Mouse (Mus musculus): ENCODE results near the gene F930015N05Rik. TPM values are rescaled to one million over a fixed set of nuclear protein-coding genes. Genes with fewer than 3 reads are reported as not detected.

The F930015N05Rik gene
- polyA plus RNA-seq, 1 experiment, result 0.50 TPM

GRCm38 (mm10) chr11:64438909-64439308 lies 2.5 kb upstream of the F930015N05Rik start:
- no peaks in the 10 kb centered on the region for H3K4me1 ChIP-seq (ENCODE audit: control insufficient read depth, insufficient read depth, low read length)
- no peak overlapping the region for H3K4me3 ChIP-seq (ENCODE audit: insufficient read depth, low read length)
- H3K27ac ChIP-seq (ENCODE audit: insufficient read depth, low read length), result no peak overlapping the region
- no peak for TF ChIP-seq POLR2A (IDR thresholded peaks at IDR 0.05; ENCODE audit: extremely low read depth, insufficient read depth, low read length)
- TF ChIP-seq CTCF (IDR thresholded peaks at IDR 0.05; ENCODE audit: extremely low read depth, insufficient read depth, low read length), result peak; percentile 14; the same call in 1 of the 2 replicates

DNA sequence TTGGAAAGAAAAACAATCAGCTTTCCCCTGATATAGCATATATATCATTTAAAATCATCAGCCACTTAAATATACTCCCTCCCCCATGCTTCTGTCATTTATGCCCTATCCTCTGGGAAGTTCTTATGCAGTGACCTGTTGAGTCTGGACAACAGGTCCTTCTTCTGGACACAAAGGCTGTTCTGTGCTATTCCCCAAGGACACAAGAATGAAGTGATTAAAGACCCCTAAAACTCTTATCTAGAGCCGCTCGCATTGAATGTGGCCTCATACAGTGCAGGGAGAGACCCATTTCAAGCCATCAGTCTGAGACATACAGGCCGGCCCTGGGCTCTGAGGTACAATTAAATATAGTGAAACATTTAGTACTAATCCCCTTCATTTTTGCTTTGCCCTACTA lies 1.3 kb upstream of the F930015N05Rik start:
- H3K27ac ChIP-seq (ENCODE audit: insufficient read depth, low read length), result no peak overlapping the region
- H3K4me3 ChIP-seq (ENCODE audit: insufficient read depth, low read length), result no peak overlapping the region
- H3K4me1 ChIP-seq (ENCODE audit: control insufficient read depth, insufficient read depth, low read length), result no peaks in the 10 kb centered on the region
- TF ChIP-seq CTCF (IDR thresholded peaks at IDR 0.05; ENCODE audit: extremely low read depth, insufficient read depth, low read length) (no peak), POLR2A (IDR thresholded peaks at IDR 0.05; ENCODE audit: extremely low read depth, insufficient read depth, low read length) (no peak)

- no peaks in the 10 kb centered on the region for H3K4me1 ChIP-seq (ENCODE audit: control insufficient read depth, insufficient read depth, low read length)
- no peak overlapping the region for H3K27ac ChIP-seq (ENCODE audit: insufficient read depth, low read length)
- H3K4me3 ChIP-seq (ENCODE audit: insufficient read depth, low read length), result peak overlapping the region; percentile 49; the same call in 1 of the 2 replicates
- TF ChIP-seq POLR2A (IDR thresholded peaks at IDR 0.05; ENCODE audit: extremely low read depth, insufficient read depth, low read length) (no peak), CTCF (IDR thresholded peaks at IDR 0.05; ENCODE audit: extremely low read depth, insufficient read depth, low read length) (no peak)
These were observed 392 bp upstream of the F930015N05Rik start for GRCm38 (mm10) chr11:64436791-64437298.

DNA sequence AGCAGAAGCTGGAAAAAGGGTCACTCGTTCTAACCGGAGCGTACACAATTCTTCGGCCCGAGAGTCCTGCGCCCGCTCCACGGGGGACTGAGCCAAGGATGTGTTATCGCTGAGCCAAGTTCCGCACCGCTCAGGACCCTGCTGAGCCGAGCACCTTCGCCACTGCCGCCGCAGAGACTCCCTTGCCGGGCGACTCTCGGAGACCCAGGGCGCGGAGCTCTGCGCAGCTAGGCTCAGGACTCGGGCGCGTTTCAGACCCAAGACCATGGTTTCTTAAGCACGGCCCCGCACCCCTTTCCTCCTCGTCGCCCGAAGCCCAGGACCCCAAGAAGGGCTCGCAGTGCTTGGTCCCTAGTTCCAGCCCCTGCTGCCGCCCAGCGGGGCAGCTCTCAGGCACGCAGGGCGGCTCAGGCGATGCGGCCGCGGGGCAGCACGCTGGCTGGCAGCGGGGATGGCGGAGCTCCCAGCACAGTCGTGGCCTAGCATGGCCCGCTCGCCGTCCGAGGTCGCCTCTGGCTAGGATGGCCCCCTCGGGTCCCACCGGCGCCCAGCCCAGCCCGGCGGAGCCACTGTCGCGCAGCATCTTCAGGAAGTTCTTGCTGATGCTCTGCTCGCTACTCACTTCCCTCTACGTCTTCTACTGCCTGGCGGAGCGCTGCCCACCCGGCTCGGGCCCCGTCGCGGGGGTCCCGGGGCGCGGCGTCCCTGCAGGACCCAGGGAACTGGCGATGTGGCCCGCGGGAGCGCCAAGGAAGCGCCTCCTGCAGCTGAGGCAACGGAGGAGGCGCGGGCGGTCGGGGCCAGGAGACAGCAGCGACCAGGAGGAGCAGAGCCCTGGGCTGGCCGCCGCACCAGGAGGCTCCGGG lies 674 bp downstream of the F930015N05Rik start:
- no peak overlapping the region for H3K27ac ChIP-seq (ENCODE audit: insufficient read depth, low read length)
- TF ChIP-seq CTCF (IDR thresholded peaks at IDR 0.05; ENCODE audit: extremely low read depth, insufficient read depth, low read length) (no peak), POLR2A (IDR thresholded peaks at IDR 0.05; ENCODE audit: extremely low read depth, insufficient read depth, low read length) (no peak)
- H3K4me3 ChIP-seq (ENCODE audit: insufficient read depth, low read length), result peak overlapping the region; percentile 49
- no peaks in the 10 kb centered on the region for H3K4me1 ChIP-seq (ENCODE audit: control insufficient read depth, insufficient read depth, low read length)

DNA sequence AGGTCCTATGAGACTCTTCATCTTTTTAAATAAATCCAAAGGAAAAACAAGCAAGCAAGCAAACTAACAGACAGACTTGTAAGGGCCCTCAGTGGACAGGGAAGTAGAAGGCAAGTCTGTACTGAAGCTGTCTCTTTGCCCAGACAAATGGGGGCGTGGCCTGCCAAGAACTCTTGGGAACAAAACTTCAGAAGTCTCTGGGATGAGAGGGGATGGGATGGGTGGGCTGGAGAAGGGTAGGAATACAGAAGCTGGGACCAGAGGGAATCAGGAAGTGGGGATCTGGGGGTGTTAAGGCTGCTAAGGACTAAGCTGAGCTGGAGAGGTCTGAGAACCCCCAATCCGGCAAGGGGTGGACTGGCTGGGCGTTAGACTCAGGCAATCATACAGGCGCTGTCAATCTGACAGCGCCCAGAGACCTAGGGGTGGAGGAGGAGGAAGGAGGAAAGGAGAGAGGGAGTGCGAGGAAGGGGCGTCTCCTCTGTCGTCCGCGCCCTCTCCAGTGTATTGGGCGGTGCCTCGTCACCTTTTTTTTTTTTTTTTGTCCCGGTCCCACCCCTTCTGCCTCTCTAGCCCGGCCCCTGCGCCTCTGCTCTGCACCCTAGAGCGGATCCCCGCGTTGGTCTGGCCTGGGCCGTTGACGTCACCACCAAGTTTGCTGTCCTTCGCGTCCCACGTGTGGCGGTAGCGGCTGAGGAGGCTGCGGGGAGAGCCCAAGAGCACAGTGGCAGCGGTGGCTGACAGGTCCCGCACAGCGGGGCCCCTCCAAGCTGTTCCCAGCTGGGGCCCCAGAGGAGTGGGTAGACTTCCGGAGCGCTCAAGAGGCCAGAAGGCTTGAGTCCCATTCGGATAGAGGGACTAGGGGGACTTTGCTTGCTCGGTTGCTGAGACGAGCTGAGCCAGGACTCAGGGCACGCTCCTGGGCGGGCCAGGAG lies 1.6 kb downstream of the F930015N05Rik start, which contains the start of gene Hs3st3a1:
Gene Hs3st3a1, plus strand, starts transcription at position 722 of the 935 bp plus-strand sequence.
- TF ChIP-seq CTCF (IDR thresholded peaks at IDR 0.05; ENCODE audit: extremely low read depth, insufficient read depth, low read length) (no peak), POLR2A (IDR thresholded peaks at IDR 0.05; ENCODE audit: extremely low read depth, insufficient read depth, low read length) (no peak)
- no peak within 1 kb of the TSS for H3K27ac ChIP-seq (ENCODE audit: insufficient read depth, low read length)
- peak within 1 kb of the TSS; percentile 49 for H3K4me3 ChIP-seq (ENCODE audit: insufficient read depth, low read length)
- H3K4me1 ChIP-seq (ENCODE audit: control insufficient read depth, insufficient read depth, low read length), result no peaks in the 10 kb centered on the region

- no peak overlapping the region for H3K4me3 ChIP-seq (ENCODE audit: insufficient read depth, low read length)
- TF ChIP-seq CTCF (IDR thresholded peaks at IDR 0.05; ENCODE audit: extremely low read depth, insufficient read depth, low read length) (no peak), POLR2A (IDR thresholded peaks at IDR 0.05; ENCODE audit: extremely low read depth, insufficient read depth, low read length) (no peak)
- H3K4me1 ChIP-seq (ENCODE audit: control insufficient read depth, insufficient read depth, low read length), result no peaks in the 10 kb centered on the region
- no peak overlapping the region for H3K27ac ChIP-seq (ENCODE audit: insufficient read depth, low read length)
These were observed 17.5 kb downstream of the F930015N05Rik start for GRCm38 (mm10) chr11:64418969-64419368.

- Histone ChIP-seq H3K4me1 (ENCODE audit: control insufficient read depth, insufficient read depth, low read length) (0 out of 2 replicates have a peak, but pooled peaks cover 2% of the 10 kb centered on the region), H3K4me3 (ENCODE audit: insufficient read depth, low read length) (no peak overlapping the region), H3K27ac (ENCODE audit: insufficient read depth, low read length) (no peak overlapping the region)
- no peak for TF ChIP-seq POLR2A (IDR thresholded peaks at IDR 0.05; ENCODE audit: extremely low read depth, insufficient read depth, low read length)
- TF ChIP-seq CTCF (IDR thresholded peaks at IDR 0.05; ENCODE audit: extremely low read depth, insufficient read depth, low read length), result no peak
These were observed 35.8 kb downstream of the F930015N05Rik start for GRCm38 (mm10) chr11:64400534-64401093.

DNA sequence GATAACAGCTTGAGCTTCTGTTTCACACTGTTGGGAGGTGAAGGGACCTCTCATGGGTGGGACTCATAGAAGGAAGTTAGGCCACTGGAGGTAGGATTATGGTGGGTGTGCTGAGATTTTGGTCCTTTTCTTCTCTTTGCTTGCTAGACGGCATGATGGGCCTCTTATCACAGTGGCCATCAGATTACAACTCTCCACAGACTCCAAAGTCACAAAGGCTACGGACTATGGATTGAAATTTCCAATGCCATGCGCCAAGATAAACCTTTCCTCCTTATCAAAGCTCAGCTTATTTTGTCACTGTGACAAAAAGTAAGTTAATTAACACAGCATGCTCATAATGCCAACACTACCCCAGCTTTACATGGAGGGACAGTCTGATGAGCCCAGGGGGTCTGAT lies 38.8 kb downstream of the F930015N05Rik start:
- TF ChIP-seq CTCF (IDR thresholded peaks at IDR 0.05; ENCODE audit: extremely low read depth, insufficient read depth, low read length) (no peak), POLR2A (IDR thresholded peaks at IDR 0.05; ENCODE audit: extremely low read depth, insufficient read depth, low read length) (no peak)
- Histone ChIP-seq H3K4me1 (ENCODE audit: control insufficient read depth, insufficient read depth, low read length) (peaks cover 3% of the 10 kb centered on the region; the same call in 1 of the 2 replicates), H3K27ac (ENCODE audit: insufficient read depth, low read length) (no peak overlapping the region), H3K4me3 (ENCODE audit: insufficient read depth, low read length) (no peak overlapping the region)

- H3K4me1 ChIP-seq (ENCODE audit: control insufficient read depth, insufficient read depth, low read length), result peaks cover 3% of the 10 kb centered on the region; the same call in 1 of the 2 replicates
- H3K4me3 ChIP-seq (ENCODE audit: insufficient read depth, low read length), result no peak overlapping the region
- no peak overlapping the region for H3K27ac ChIP-seq (ENCODE audit: insufficient read depth, low read length)
- TF ChIP-seq CTCF (IDR thresholded peaks at IDR 0.05; ENCODE audit: extremely low read depth, insufficient read depth, low read length), result no peak
- TF ChIP-seq POLR2A (IDR thresholded peaks at IDR 0.05; ENCODE audit: extremely low read depth, insufficient read depth, low read length), result no peak
These were observed 39.5 kb downstream of the F930015N05Rik start for GRCm38 (mm10) chr11:64396949-64397348.

Data from cortical plate, adult 2 months (tissue).